Mouse (Mus musculus): Measurements from ENCODE around the gene Tecpr2. TPM values are rescaled to one million over a fixed set of nuclear protein-coding genes. Genes with fewer than 3 reads are reported as not detected.
A peak's percentile ranks its signal among the peaks of the same experiment; 100 is the strongest.

Gene Tecpr2
- total and polyA plus RNA-seq, 3 experiments: 5.8 to 5.9 TPM; not detected in 1

- H3K4me1 ChIP-seq (ENCODE audit: control insufficient read depth in 1 of 2, insufficient read depth in 2 of 2, low read length in 2 of 2): no peaks in the 10 kb centered on the region
- no peaks in the 10 kb centered on the region for H3K27me3 ChIP-seq (ENCODE audit: control insufficient read depth in 1 of 2, insufficient read depth in 2 of 2, low read length in 2 of 2)
- no peak for DNase-seq (ENCODE audit: low read depth, low spot score)
- TF ChIP-seq RAD21 (IDR thresholded peaks at IDR 0.05; ENCODE audit: low read depth, low read length): peak; percentile 17; the same call in 1 of the 2 replicates
- TF ChIP-seq CTCF (IDR thresholded peaks at IDR 0.05 in 2 of 3, conservative IDR thresholded peaks at IDR 0.05 in 1 of 3; ENCODE audit: control insufficient read depth in 1 of 3, insufficient read depth in 1 of 3, low read depth in 2 of 3, low read length in 3 of 3, poor library complexity in 1 of 3, severe bottlenecking in 1 of 3): peak in 2 of 3 experiments; percentile 40 to 49; a peak in 5 of 6 replicates
- TF ChIP-seq MXI1 (IDR thresholded peaks at IDR 0.05; ENCODE audit: low read depth, low read length): no peak
- peak; percentile 48 for TF ChIP-seq SMC3 (IDR thresholded peaks at IDR 0.05; ENCODE audit: low read depth, low read length)
- no peak overlapping the region for H3K4me3 ChIP-seq (ENCODE audit: control insufficient read depth in 1 of 2, insufficient read depth in 1 of 2, low read depth in 2 of 2, low read length in 2 of 2)
- H3K79me2 ChIP-seq (ENCODE audit: control insufficient read depth, insufficient read depth, low read length, poor library complexity): peaks cover 15% of the 10 kb centered on the region
- no peaks in the 10 kb centered on the region for H3K9me3 ChIP-seq (replicated peaks; ENCODE audit: insufficient read depth, low read length)
- H3K27ac ChIP-seq (ENCODE audit: control insufficient read depth, low read depth, low read length): no peak overlapping the region
- H3K9ac ChIP-seq (ENCODE audit: control insufficient read depth, low read depth, low read length, poor library complexity, severe bottlenecking): no peak overlapping the region
- H3K36me3 ChIP-seq (ENCODE audit: control insufficient read depth in 1 of 2, insufficient read depth in 2 of 2, low read length in 2 of 2): peaks cover 0 to 13% of the 10 kb centered on the region in 2 experiments; a peak in 2 of 4 replicates
Measured at GRCm38 (mm10) chr12:110882291-110882690, 6.8 kb upstream of the Tecpr2 start.

GRCm38 (mm10) chr12:110885251-110885650 lies 3.8 kb upstream of the Tecpr2 start:
- TF ChIP-seq MYB (IDR thresholded peaks at IDR 0.05; ENCODE audit: low read depth, low read length): no peak
- TF ChIP-seq USF1 (IDR thresholded peaks at IDR 0.05; ENCODE audit: low read depth, low read length): no peak
- TF ChIP-seq CHD1 (IDR thresholded peaks at IDR 0.05; ENCODE audit: low read depth, low read length): no peak
- TF ChIP-seq GABPA (IDR thresholded peaks at IDR 0.05; ENCODE audit: low read depth, low read length): no peak
- TF ChIP-seq POLR2AphosphoS2 (IDR thresholded peaks at IDR 0.05; ENCODE audit: low read length): no peak
- no peak for TF ChIP-seq ETS1 (IDR thresholded peaks at IDR 0.05; ENCODE audit: low read depth, low read length)
- TF ChIP-seq ZMIZ1 (IDR thresholded peaks at IDR 0.05; ENCODE audit: low read depth, low read length): no peak
- TF ChIP-seq TCF12 (IDR thresholded peaks at IDR 0.05; ENCODE audit: low read depth, low read length): no peak
- TF ChIP-seq USF2 (IDR thresholded peaks at IDR 0.05; ENCODE audit: borderline replicate concordance in 1 of 2, insufficient read depth in 1 of 2, low read depth in 1 of 2, low read length in 2 of 2): no peak
- TF ChIP-seq POLR2A (IDR thresholded peaks at IDR 0.05; ENCODE audit: control insufficient read depth in 1 of 2, insufficient read depth in 1 of 2, low read depth in 1 of 2, low read length in 2 of 2, poor library complexity in 1 of 2): no peak
- no peak for TF ChIP-seq MAX (IDR thresholded peaks at IDR 0.05; ENCODE audit: low read length)
- TF ChIP-seq GATA1 (IDR thresholded peaks at IDR 0.05; ENCODE audit: low read depth, low read length): no peak
- TF ChIP-seq ZKSCAN1 (IDR thresholded peaks at IDR 0.05; ENCODE audit: low read depth, low read length): no peak
- no peak for TF ChIP-seq NELFE (IDR thresholded peaks at IDR 0.05; ENCODE audit: low read depth, low read length)
- H3K36me3 ChIP-seq (ENCODE audit: control insufficient read depth in 1 of 2, insufficient read depth in 2 of 2, low read length in 2 of 2): peaks cover 5 to 10% of the 10 kb centered on the region in 2 experiments
- no peak for DNase-seq (ENCODE audit: low read depth, low spot score)

More at GRCm38 (mm10) chr12:110885251-110885650, 3.8 kb upstream of the Tecpr2 start:
- no peak overlapping the region for H3K9ac ChIP-seq (ENCODE audit: control insufficient read depth, low read depth, low read length, poor library complexity, severe bottlenecking)
- no peak overlapping the region for H3K27ac ChIP-seq (ENCODE audit: control insufficient read depth, low read depth, low read length)
- H3K4me3 ChIP-seq (ENCODE audit: control insufficient read depth in 1 of 2, insufficient read depth in 1 of 2, low read depth in 2 of 2, low read length in 2 of 2): no peak overlapping the region
- H3K9me3 ChIP-seq (replicated peaks; ENCODE audit: insufficient read depth, low read length): no peaks in the 10 kb centered on the region
- H3K79me2 ChIP-seq (ENCODE audit: control insufficient read depth, insufficient read depth, low read length, poor library complexity): peaks cover 35% of the 10 kb centered on the region
- no peaks in the 10 kb centered on the region for H3K27me3 ChIP-seq (ENCODE audit: control insufficient read depth in 1 of 2, insufficient read depth in 2 of 2, low read length in 2 of 2)
- H3K4me1 ChIP-seq (ENCODE audit: control insufficient read depth in 1 of 2, insufficient read depth in 2 of 2, low read length in 2 of 2): peaks cover 0 to 9% of the 10 kb centered on the region in 2 experiments; a peak in 3 of 4 replicates

Data from MEL (cell line).